Mouse (Mus musculus): ENCODE results near the gene Sirt7.

Sirt7 gene

GRCm38 (mm10) chr11:120625152-120625775 lies at the start of gene Sirt7:
TSS of gene Sirt7 (minus strand) at chr11:120625240.
- DNase-seq (ENCODE audit: extremely low read depth, low read depth): no peak

GRCm38 (mm10) chr11:120673594-120674122 lies 48.6 kb upstream of the Sirt7 start:
- DNase-seq (ENCODE audit: extremely low read depth, low read depth): no peak

DNA sequence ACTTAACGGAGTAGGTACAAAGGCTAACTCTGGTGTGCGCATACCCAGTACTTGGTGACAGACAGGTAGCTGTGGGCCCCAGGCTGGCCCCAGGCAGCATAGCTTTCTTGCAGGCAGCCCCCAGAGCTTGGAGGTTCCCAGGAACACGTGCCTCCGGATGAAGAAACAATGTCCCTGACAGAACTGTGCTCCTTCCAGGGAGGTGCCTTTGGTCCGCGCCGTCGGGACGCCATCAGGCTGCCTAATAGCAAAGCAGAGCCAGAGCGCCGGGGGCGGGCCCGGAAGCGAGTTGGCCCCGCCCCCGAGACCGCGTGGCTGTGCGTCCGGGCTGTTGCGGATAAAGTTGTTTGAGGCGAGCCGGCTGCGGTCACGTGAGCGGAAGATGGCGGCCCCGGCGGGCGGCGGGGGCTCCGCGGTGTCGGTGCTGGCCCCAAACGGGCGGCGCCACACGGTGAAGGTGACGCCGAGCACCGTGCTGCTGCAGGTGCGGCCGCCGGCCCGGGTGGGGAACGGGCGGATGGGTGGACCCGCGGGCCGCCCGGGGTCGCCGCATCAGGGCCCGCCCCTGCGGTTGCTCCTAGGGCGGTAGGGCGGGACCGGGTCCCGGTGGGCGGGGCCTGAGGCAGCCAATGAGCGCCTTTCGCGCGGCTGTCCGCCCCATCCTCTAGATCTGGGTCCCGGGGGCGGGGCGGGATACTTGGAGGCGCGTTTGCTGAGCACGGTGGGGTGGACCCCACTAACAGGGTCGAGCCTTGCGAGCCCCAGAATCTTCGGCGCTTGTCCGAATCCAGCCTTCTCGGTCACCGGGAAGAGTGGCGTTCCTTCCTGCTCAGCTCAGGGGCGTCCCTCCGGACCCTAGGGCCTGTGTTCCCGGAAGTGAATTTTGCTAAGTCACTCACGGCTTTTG lies 47.9 kb upstream of the Sirt7 start, which contains the start of gene Aspscr1:
Gene Aspscr1 (plus strand): TSS at position 287 of the 907 bp plus-strand sequence.
- DNase-seq (ENCODE audit: extremely low read depth, low read depth): peak; percentile 81

GRCm38 (mm10) chr11:120666617-120667016 lies 41.6 kb upstream of the Sirt7 start:
- no peak for DNase-seq (ENCODE audit: extremely low read depth, low read depth)

DNA sequence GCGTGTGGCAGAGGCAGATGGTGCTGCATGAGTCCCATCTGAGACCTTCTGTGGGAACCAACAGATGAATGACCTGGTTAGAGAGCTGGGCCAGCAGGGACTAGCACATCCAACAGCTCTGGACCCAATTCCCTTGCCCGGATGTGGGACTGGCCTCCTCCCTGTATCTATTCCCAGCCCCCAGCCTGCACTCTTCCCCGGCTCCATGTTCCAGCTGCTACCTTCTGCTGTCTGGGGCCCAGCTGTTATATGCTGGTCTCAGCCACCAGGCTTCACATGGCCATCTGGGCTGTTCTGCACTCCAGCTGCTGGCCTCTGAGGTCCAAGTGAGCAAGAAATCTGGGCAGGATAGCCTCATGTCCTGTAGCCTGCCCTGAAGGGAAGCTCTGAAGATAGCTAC lies 40.4 kb upstream of the Sirt7 start:
- no peak for DNase-seq (ENCODE audit: extremely low read depth, low read depth)

DNA sequence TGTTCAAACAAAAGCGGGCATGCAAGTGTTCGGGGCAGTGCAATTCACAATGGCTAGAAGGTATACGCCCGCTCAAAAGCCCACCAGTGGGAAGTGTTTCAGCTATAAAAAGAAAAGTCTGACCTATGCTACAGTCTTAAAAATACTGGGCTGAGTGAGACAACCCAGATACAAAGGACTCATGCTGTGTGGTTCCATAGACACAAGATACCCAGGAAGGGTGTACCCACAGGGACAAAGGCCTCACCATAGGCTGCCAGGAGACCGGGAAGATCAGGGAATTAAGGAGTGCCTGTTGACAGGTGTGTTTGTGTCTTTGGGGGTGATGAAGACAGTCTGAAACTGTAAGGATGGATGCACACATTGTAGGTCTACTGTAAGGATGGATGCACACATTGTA lies 38.7 kb upstream of the Sirt7 start:
- no peak for DNase-seq (ENCODE audit: extremely low read depth, low read depth)

- no peak for DNase-seq (ENCODE audit: extremely low read depth, low read depth)
Measured at GRCm38 (mm10) chr11:120662759-120663158, 37.7 kb upstream of the Sirt7 start.

DNA sequence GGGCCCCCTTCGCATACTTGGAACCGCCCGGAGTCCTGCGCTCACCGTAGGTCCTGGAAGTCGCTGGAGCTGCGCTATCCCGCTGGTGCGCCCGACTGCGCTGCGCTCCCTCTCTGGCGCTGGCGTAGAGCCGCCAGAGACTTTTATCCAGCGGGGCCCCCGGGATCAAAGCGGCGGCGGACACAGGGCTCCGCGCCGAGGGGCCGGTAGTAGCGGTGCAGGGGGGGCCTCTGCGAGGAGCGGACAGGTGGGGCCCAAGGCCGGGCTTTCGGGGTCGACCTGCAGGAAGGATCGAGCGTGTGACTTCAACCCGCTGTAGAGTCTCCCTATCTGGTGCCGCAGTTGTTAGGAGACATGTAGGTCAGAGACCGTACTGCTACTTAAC lies 36.0 kb upstream of the Sirt7 start, which contains the start of gene Notum:
Gene Notum (minus strand): TSS at position 100 of the 385 bp plus-strand sequence.
- DNase-seq (ENCODE audit: extremely low read depth, low read depth): no peak

DNA sequence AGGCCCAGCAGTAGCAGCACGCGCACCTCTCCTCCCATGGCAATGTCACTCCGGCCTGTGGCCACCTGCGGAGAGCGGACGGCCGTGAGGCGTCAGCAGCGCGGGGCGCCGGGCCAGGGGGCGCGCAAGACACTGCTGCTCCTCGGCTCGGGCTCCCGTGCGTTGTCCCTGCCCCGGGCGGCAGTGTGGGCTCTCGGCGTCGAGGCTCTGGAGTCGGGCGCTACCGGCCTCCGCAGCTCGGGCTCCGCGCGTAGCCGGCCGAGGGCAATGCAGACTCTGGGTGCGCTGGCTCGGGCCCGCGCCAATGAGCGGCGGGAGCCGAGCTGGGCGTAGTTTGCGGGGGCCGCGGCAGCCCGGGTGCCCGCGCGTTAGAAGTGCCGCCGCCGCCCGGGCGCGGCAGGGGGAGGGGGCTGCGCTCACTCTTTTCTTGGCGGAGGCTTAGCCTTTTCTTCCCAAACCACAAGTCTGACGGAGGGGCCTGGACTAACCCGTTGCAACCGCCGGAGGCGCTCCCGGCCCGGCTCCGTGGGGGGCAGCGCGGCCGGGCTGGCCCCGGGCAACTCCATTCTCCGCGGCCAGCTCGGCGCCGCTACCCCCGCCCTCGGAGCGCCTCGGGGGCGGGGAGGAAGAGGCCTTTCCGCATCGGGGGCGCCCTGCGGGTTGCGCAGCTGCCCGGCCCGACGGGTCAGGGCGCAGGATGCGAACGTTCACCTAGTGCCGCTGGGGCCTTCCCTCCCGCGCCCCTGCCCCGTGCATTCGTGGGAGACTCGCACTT lies 35.4 kb upstream of the Sirt7 start:
- DNase-seq (ENCODE audit: extremely low read depth, low read depth): no peak

DNA sequence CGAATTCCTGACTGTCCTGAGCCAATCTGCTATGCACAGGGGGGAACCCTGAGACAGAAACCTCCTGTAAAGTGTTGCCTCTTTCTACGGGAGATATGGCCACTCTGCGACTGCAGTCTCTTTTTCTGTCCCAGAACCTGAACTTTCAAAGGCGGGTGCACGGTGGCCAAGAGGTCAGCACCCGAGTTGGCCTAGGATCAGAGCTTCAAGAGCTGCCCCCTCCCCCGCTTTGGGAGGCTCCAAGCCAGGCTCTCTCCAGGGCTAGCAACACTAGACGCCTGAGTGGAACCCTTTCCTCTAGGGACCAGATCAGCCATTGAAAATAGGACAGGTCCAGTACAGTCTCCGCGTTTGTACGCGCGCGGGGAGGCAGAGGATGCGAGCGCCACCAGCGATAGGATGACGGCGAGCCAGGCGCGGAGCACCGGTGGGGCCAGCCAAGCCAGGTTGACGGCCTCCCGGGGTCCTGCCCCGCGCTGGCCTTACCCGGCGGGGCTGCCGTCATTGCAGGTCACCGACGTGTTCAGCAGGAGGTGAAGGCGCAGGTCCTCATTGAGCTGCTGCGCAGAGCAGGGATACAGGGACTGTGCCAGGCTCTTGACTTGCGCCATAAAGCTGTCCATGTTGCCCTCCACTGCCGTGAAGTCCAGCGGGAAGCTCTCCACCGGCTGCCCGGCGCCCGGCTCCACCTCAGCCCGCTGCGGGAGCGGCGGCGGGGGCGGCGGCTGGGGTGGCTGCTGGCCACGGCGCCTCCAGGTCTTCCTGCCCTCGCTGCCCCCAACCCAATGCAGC lies 34.7 kb upstream of the Sirt7 start:
- DNase-seq (ENCODE audit: extremely low read depth, low read depth): no peak

DNA sequence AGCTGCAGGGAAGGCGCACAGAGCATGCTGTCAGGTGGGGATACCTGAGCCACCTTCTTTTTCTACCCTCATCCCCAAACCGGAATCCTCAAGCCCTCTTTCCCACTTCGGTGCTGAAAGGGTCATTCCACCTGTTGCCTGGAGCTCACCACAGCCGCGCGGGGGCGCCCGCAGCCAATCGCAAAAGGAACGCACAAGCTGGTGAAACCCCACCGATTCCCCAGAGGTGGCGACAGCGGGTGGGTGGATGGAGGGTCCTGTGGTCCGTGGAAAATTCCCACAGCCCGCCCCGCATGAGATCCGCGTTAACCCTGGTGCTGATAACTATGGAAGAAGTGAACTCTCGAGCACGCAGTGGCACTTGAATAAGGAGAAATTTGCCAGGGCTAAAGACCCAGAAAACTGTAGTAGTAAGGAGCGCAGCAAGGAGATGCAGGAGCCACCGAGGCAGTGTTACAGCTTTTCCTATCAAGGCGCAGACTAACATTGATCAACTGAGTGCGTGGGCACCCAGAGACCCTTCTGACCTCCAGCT lies 33.9 kb upstream of the Sirt7 start:
- no peak for DNase-seq (ENCODE audit: extremely low read depth, low read depth)

DNA sequence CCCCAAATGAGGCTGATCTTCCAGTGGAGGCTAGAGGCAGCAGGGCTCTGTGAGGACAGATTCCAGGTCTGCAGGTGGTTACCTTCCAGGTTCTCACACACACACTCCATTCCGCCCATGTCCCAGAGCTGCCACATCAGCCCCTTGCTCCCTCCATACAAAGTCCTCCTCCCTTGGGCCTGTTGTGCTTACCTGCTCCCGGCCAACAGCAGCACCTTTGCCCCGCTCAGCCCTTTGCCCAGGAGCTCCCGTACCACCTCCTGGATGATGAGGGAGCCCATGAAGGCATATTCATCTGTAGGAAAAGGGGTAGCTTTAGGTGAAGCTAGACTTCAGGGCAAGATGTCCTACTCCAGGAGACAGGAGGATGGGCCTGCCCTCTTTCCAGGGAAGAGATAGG lies 32.3 kb upstream of the Sirt7 start:
- DNase-seq (ENCODE audit: extremely low read depth, low read depth): no peak

- no peak for DNase-seq (ENCODE audit: extremely low read depth, low read depth)
Measured at GRCm38 (mm10) chr11:120654741-120655140, 29.7 kb upstream of the Sirt7 start.

DNA sequence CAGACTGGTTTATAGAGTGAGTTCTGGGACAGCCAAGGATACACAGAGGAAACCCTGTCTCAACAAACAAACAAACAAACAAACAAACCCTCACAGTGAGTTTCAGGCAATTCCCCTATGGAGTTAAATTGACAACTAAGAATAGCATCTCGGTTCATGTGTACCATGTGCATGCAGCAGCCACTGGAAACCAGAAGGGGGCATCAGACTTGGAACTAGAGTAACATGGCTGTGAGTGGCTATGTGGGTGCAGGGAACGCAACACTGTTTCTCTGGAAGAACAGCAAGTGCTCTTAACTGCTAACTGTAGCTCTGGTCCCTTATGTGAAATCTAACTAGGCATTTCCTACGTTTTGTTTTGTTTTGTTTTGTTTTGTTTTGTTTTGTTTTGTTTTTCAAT lies 26.8 kb upstream of the Sirt7 start:
- DNase-seq (ENCODE audit: extremely low read depth, low read depth): no peak

DNA sequence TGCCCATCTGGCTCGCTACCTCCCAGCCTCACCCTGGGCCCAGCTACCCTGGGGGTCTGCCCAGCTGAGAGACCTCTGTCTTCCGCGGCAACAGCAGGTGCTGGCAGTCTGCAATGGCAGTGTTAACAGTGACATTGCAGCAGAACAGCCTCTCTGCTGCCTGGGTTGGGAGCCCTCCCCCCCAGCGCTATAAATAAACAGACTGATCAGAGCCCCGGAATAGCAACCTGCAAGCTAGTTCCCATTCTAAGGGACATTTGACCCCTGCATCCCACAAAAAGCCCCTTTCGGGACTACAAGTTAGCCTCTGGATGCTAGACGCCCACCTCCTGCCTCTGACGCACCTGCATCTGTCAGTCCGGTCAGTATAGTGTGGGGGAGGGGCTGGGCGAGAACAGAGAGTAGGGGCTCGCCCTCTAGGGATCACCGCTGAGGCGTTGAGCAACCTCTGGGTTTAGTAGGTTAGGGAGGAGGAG lies 23.0 kb upstream of the Sirt7 start, which contains the start of gene Myadml2:
Gene Myadml2 (minus strand): TSS at position 158 of the 476 bp plus-strand sequence.
- DNase-seq (ENCODE audit: extremely low read depth, low read depth): no peak

DNA sequence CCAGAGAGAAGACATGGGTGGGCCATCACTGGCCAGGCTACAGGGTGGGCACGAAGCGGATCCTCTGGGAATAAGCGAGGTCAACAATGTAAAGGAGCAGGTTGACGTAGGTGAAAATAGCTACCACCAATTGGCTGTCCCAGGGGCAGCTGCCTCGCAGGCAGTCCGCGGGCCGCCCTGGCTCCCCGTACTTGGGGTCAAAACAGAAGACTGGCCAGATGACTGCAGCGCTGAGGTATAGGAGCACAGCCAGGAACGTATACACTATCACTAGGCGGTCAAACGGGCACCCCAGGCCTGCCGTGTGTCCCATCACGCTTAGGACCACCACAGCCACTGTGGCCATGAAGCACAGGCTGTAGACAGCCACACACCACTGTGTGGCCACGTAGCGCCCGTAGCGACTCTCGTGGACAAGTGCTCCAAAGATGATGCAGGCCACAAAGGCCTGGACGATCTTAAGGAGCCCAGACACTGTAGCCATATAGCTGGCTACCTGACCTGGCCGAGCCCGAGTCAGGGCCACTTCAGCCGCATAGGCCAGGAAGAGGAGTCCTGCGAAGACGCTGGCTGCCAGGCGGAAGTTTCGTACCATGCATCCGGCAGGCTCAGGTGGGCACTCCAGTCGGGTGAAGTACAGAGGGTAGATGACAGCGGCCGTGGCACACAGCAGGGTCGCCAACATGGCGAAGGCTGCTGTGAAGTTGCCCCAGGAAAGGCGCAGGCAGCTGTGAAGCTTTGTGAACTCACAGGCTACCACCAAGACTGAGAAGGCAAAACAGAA lies 22.2 kb upstream of the Sirt7 start:
- DNase-seq (ENCODE audit: extremely low read depth, low read depth): no peak

GRCm38 (mm10) chr11:120643601-120643987 lies 18.6 kb upstream of the Sirt7 start, which contains the start of gene Pycr1:
TSS of gene Pycr1 (minus strand) at chr11:120643769.
- DNase-seq (ENCODE audit: extremely low read depth, low read depth): peak; percentile 91

GRCm38 (mm10) chr11:120642939-120643600 lies 18.0 kb upstream of the Sirt7 start:
- no peak for DNase-seq (ENCODE audit: extremely low read depth, low read depth)

DNA sequence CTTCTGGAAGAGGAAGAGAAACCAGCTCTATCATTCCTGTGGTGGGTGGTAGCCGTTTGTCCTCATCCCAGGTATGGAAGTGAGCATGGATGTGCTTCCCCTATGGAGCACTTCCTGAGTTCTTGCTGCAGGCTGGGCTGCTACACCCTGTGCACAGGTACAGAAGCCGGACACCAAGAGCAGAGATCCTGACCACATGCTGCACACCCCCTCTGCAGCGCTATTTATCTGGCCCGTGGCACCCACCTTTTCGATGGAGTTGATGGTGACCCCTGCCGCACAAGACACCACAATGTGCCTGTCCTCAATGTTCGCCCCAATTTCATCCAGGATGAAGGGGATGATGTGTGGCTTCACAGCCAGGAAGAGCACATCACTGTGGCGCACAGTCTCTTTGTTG lies 16.8 kb upstream of the Sirt7 start:
- no peak for DNase-seq (ENCODE audit: extremely low read depth, low read depth)
